Mouse (Mus musculus) layer of hippocampus, adult 11-12 months (tissue): ENCODE measurements around the gene Cntn1.

Experiments
- DNase-seq: peaks from one replicate; pipeline ENCODE4 v3.0.0; 2022; ENCODE audit warnings: low spot score

Gene Cntn1

DNA sequence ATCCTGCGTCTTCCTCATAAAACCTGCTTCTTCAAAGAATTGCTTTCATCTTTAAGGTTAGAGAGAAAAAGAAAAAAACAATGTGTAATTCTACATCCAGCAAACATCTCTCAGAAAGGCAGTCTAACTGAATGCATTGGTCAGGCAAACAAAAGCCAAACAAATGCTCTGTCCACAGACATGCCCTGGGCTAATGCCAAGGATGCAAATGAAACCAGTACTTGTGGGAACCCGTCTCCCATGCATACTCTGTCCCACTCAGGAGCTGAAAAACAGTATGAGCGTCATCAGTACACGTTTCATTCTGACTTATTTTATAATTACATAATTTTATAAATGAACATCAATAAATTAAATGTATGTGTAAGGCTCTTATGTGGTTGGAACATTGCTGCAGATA is 91.0 kb downstream of the Cntn1 start:
- no peak for DNase-seq

GRCm38 (mm10) chr15:92154921-92155320 is 104.0 kb downstream of the Cntn1 start:
- no peak for DNase-seq

DNA sequence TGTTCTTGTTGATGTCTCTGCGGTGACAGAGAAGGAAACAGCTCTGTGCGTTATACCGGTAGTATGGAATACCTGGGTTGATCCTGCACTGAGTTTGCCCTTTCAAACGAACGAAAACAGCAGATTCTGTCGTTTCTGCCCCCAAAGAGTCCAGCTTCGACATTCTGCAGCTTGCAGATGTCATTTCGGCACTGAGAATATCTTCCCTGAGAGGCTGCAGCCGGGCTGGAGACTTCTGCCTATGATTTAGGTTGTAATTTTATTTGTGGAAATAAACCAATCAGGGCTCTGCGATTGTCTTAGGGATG is 109.8 kb downstream of the Cntn1 start:
- DNase-seq, result peak; percentile 47

GRCm38 (mm10) chr15:92161163-92162025 is 110.4 kb downstream of the Cntn1 start:
- DNase-seq, result peak; percentile 43

DNA sequence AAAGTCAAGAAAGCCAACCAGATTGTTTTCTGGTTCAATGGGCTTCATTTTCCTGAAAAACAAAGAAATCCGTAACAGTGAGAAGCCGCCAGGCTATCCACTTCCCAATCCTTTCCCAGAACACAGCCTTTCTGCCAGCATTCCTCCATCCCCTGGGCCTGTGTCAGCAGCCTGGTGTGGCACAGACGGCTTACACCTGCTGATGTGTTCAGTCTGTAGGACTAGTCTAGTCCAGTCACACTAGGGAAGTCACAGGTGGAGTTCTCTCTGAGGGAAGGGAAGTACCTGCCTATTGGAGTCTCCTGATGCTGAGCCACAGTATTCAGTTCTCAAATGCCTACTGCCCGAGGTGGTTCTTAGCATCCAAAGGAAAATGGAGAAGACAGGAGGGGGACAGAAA is 111.9 kb downstream of the Cntn1 start:
- no peak for DNase-seq

DNA sequence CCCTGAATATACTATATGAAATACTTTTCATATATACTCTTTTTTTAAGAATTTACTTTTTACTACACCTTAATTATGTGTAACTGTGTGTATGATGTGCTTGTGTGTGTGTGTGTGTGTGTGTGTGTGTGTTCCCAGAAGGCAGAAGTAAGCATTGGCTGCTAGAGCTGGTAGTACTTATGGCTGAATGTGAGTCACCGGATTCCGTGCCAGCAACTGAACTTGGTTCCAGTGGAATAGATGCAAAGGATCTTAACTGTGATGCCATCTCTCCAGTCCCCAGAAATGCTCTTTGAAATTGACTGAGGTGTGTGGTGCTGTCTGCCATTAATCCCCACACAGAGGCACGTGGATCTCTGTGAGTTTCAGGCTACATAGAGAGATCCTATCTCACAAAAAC is 113.2 kb downstream of the Cntn1 start:
- peak; percentile 60 for DNase-seq

DNA sequence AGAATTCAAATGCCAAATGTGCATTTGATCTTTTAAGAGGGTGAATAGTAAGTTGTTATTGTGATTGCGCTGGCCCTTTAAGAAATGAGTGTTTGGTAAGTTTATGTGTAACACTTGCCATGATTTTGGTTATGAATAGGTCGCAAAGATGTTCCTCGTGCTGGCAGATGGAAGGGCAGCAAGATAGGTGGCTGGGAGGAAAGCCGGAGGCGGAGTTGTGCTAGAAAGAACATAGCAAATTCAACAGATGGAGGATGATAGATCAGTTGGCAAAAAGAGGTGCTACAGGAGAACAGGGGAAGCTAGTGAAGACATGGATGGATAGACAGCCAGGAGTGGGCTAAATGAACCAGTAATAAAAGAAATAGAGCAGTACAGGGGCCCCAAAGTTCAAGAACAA is 115.3 kb downstream of the Cntn1 start:
- DNase-seq, result peak; percentile 75

DNA sequence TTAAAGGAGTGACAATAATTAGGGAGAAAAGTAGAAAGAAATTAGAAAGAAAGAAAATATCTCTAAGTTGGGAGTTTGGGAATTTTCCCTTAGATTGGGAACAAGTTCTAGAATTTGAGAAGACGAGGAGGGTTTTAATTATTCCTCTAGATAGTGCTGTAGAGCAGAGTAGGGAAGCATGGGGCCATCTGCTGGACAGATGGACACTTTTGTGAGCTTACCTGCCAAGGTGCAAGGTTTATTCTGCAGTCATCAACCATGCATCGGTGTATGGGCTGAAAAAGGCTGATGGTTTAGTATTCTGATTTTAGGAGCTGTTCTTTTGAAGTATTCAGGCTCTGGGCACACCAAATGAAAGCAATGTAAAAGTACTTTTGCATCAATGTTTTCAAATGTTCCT is 124.8 kb downstream of the Cntn1 start:
- no peak for DNase-seq

GRCm38 (mm10) chr15:92177413-92177812 is 126.4 kb downstream of the Cntn1 start:
- no peak for DNase-seq

DNA sequence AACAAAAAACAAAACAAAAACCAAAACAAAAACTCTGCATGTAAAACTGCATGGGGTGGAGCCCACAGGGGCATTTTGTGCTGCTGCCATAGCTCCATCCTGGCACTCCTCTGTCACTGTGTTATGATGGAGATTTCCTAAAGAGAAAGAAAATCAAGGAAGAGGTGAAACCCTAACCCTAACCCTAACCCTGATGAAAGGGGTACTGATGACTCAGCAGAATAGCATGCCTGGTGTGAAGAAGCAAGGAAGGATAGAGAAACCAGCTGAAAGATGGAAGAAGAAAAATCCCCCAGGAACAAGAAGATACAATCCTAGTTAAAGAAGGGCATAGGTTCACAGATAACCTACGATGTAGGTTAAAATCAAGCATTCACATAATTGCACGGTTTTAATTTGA is 134.5 kb downstream of the Cntn1 start:
- no peak for DNase-seq

DNA sequence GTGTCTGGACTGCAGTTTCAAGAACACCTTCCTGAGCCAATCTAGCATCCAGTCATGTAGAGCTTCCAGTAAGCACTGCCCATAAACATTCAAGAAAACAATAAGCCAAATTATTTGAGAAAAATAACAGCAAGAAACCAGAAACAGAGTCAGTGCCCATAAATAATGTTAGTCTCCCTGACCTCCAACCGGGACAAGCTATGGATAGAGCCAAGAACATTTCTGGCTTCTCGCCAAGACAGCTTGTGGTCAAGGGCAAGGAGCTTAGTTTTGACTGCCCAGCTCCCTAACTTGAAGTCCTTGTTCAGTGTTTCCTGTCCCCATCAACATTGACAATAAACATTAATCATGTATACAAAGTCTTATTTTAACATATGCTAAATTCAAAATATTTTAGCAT is 139.0 kb downstream of the Cntn1 start:
- DNase-seq, result no peak

DNA sequence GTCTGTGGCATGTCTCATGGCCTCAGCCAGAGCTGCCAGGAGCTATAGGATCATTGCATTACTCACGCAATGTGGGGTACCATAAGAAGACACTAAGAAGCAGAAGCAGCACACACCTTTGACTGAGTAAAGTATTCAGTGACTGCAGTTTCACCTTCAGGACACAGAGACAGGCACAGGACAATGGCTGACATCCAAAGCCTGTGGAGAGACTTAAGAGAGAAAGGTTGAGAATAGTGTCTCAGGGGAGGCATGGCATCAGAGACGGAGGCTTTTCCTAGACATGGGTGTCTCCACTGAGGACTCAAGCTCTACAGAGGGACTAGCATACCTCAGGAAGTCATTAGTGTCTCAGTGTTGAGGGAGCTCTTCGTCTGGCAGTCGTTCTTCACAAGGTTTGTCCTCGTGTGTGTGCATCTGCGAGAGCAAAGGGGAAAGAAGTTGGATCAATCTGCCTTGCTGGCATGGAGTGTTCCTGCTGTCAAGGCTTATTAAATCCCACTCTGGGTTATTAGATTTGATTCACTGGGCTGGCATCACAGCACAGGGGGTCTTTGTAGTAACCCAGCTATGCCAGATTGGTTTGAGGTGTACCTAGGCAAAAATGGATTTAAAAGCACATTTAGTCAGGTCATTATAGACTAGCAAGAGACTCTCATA is 149.5 kb downstream of the Cntn1 start:
- DNase-seq, result no peak

DNA sequence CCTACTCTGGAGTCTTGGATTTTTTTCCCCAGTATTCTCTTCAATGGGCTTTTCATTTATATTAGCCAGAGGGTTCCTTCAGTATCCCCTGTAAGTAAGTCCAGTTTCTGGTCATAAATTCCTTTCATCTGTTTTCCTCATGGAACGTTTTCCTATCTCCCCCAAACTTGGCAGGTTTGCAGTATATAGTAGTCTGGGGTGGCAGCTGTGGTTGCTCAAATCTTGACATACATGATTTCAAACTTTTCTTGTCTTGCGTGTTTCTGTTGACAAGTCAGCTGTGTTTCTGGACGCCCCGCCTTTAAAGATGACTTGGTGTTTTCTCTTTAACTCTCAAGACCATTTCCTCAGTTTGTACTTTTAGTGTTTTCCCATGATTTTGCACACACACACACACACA is 155.7 kb downstream of the Cntn1 start:
- DNase-seq, result no peak

GRCm38 (mm10) chr15:92209778-92210177 is 158.8 kb downstream of the Cntn1 start:
- DNase-seq, result no peak

- DNase-seq, result no peak
These were observed 159.7 kb downstream of the Cntn1 start for GRCm38 (mm10) chr15:92210486-92211235.

- DNase-seq, result no peak
These were observed 164.9 kb downstream of the Cntn1 start for GRCm38 (mm10) chr15:92215841-92216240.

DNA sequence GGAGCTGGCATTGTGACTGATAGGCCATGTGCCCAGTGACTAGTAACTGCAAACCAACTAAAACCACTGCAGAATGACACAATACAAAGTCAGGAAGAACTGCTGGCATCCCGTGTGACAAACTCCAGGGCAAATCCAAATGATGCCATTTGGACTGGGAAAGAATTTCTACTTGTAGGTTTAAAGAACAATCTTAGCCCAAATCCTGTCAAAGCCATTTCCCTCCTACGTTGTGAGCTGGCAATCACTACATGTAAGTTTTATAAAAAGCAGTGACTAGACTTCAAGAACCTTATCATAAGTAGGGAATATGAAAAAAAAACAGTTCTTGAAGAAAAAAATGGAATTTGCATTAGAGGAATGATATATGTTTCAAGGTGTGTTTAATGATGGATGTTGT is 170.5 kb downstream of the Cntn1 start:
- DNase-seq, result no peak

GRCm38 (mm10) chr15:92231386-92231785 is 180.4 kb downstream of the Cntn1 start:
- DNase-seq, result no peak

- no peak for DNase-seq
These were observed 184.9 kb downstream of the Cntn1 start for GRCm38 (mm10) chr15:92235836-92236235.

DNA sequence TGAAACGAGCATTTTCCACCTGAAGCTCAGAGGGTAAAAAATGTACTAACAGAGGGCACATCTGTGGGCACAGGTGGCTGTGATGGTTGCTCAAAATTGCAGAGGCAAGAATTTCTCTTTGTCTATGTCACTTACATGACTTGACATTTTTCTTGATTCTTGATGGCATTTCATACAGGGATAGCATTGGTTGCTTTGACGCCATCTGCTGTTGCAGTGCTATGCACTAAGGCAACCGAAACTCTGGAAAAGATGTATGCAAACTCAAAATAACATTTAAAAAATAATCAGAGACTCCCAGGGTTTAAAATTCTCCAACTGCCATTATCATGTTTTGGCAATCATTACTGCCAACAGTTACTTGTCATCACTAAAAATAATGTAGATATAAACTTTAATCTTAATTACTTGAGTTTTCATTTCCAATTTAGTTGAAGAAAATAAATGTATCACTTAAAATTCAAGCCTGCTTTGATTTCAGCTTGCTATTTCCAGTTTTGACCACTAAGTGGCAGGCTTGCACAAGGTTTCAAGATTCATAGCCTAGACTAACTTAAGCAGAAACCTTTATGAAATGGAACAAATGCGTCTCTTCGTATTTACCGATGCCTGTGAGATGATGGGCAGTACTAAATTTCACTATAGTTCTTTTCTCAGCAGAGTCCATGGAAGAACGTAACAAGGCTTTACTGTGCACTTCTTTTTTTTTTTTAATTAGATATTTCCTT is 214.2 kb downstream of the Cntn1 start:
- peak; percentile 78 for DNase-seq

DNA sequence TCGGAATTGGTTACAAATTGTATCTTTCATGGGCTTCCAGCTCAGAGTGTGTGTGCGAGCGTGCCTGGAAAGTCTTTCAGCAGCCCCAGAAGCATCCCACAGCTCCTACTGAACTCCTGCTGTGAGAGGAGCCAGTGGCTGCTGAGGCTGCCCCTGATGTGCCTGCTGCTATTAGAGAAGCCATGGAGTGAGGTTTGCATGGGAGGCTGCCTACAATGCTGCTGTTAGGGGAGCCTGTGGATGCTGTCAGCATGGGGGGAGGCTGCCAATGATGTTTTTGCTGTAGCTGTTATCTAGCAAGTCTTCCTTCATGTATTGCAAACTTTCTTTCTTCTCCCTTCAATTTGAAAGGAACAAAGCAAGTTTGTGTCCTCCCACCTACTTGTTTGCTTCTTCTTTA is 217.4 kb downstream of the Cntn1 start:
- no peak for DNase-seq

DNA sequence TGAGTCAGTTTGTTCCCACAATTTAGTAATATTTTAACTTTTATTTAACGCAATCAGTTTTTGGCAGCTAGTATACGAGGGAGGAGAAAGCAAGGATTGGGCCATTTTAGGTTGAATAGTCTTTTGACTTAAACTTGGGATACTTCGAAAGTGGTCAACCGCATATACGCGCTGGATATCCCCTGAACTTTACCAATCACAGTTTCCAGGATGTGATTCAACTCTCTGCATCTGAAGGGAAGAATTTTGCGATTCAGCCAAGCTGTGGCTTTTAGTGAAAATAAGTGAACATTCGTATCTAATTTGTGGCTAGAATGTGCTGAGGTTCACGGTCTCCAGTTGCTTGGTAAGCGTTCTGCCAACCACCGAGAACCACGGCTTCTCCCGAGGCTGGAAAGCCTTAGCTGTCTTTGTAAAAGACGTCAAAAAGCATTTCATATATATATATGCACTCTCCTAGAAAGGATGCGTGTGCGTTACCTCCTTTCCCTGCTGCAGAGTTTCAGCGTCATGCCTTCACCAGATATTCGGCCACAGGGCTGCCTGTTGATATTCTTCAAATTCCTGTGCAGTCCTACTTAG is 217.9 kb downstream of the Cntn1 start:
- no peak for DNase-seq
